Comparison of ENCODE assay signal across 15 mouse cellular contexts in the genomic region with DNA sequence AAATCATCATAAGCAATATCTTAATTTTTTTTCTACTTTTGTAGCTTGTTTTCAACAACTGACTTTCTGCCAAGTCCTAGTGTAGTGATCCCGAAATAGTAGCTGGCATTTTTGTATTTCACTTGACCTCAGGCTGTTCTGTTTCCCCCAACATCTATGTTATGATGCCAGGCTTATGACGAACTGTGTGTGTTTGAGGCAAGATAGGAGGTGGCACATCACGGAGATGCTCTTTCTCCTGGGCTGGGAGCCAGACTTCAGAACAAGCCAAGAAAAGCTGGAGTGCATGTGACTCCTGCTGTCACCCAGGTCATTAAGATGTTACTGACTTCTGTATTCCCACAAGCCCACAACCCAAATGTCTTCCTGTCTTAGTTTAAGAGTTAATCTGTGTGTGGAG.
DNase-seq lines count a peak whose midpoint lies in the region; ATAC-seq and TF ChIP-seq lines count a peak whose summit lies in the region.
"Had no signal": no experiment of that assay in that cellular context is flagged by ENCODE, and none has a peak within 500 bp of the region (broad histone marks: within the 10 kb centered on the region; RNA-seq: fewer than 3 reads in every experiment).

No protein-coding gene starts in this region.

- H3K36me3 ChIP-seq in forebrain, embryonic 14.5 days (ENCODE audit: control insufficient read depth, insufficient read depth, low read length), result no peaks in the 10 kb centered on the region
- H3K36me3 ChIP-seq in forebrain, embryonic 16.5 days (ENCODE audit: control insufficient read depth, insufficient read depth), result no peaks in the 10 kb centered on the region
- H3K36me3 ChIP-seq in kidney, adult 2 months (ENCODE audit: control insufficient read depth, insufficient read depth, low read length), result no peaks in the 10 kb centered on the region
- H3K36me3 ChIP-seq: stomach, embryonic 15.5 days had no signal

- H3K27ac ChIP-seq in forebrain, embryonic 14.5 days (ENCODE audit: low read depth, low read length), result no peak overlapping the region
- no peak overlapping the region for H3K27ac ChIP-seq in forebrain, embryonic 16.5 days (ENCODE audit: low read length)
- H3K27ac ChIP-seq in kidney, adult 2 months (ENCODE audit: insufficient read depth, low read depth, low read length), result no peak overlapping the region
- H3K27ac ChIP-seq: layer of hippocampus, adult 2 months; stomach, embryonic 15.5 days had no signal

- ATAC-seq in forebrain, embryonic 14.5 days, result no peak
- no peak for ATAC-seq in forebrain, embryonic 16.5 days

- no peaks in the 10 kb centered on the region for H3K4me1 ChIP-seq in forebrain, embryonic 14.5 days (ENCODE audit: control insufficient read depth, insufficient read depth, low read length)
- H3K4me1 ChIP-seq in forebrain, embryonic 16.5 days (replicated peaks; ENCODE audit: control insufficient read depth, insufficient read depth, low read length), result peaks cover 6% of the 10 kb centered on the region; the same call in 1 of the 2 replicates
- no peaks in the 10 kb centered on the region for H3K4me1 ChIP-seq in kidney, adult 2 months (ENCODE audit: control insufficient read depth, insufficient read depth, low read length)
- H3K4me1 ChIP-seq: stomach, embryonic 15.5 days had no signal

- no peaks in the 10 kb centered on the region for H3K9me3 ChIP-seq in forebrain, embryonic 14.5 days (replicated peaks; ENCODE audit: control insufficient read depth, low read length)
- no peaks in the 10 kb centered on the region for H3K9me3 ChIP-seq in forebrain, embryonic 16.5 days (ENCODE audit: control insufficient read depth, low read length)
- H3K9me3 ChIP-seq: stomach, embryonic 15.5 days had no signal

- H3K9ac ChIP-seq in forebrain, embryonic 14.5 days (ENCODE audit: low read length), result no peak overlapping the region
- no peak overlapping the region for H3K9ac ChIP-seq in forebrain, embryonic 16.5 days (replicated peaks; ENCODE audit: low read depth, low read length)
- H3K9ac ChIP-seq: stomach, embryonic 15.5 days had no signal

- H3K27me3 ChIP-seq in forebrain, embryonic 14.5 days (replicated peaks; ENCODE audit: control insufficient read depth, insufficient read depth, low read length), result no peaks in the 10 kb centered on the region
- H3K27me3 ChIP-seq in forebrain, embryonic 16.5 days (replicated peaks; ENCODE audit: control insufficient read depth, insufficient read depth, low read length), result no peaks in the 10 kb centered on the region
- no peaks in the 10 kb centered on the region for H3K27me3 ChIP-seq in kidney, adult 2 months (replicated peaks; ENCODE audit: control insufficient read depth, insufficient read depth, low read length)
- H3K27me3 ChIP-seq: stomach, embryonic 15.5 days had no signal

- no peak overlapping the region for H3K4me3 ChIP-seq in forebrain, embryonic 14.5 days (ENCODE audit: low read depth, low read length)
- H3K4me3 ChIP-seq in forebrain, embryonic 16.5 days (replicated peaks; ENCODE audit: low read length), result no peak overlapping the region
- no peak overlapping the region for H3K4me3 ChIP-seq in kidney, adult 2 months (ENCODE audit: insufficient read depth, low read depth, low read length)
- H3K4me3 ChIP-seq: layer of hippocampus, adult 2 months; stomach, embryonic 15.5 days had no signal

- peak; percentile 41 for DNase-seq in forebrain, embryonic 14.5 days (ENCODE audit: low spot score)
- DNase-seq in left cerebral cortex, postnatal 4 days, result peak; percentile 88
- DNase-seq in left cerebral cortex, adult 9 months (ENCODE audit: low spot score in 2 of 2), result no peak
- peak; percentile 24 for DNase-seq in 3T3-L1 (ENCODE audit: low read depth, low spot score)
- peak; percentile 17 to 42 for DNase-seq in heart, adult 9 months (ENCODE audit: low spot score in 2 of 2)
- no peak for DNase-seq in kidney, adult 11 months
- DNase-seq in kidney, adult 2 months, result no peak
- DNase-seq: adrenal gland, adult 2 months; cerebellum, adult 9-10 months; gastrocnemius, postnatal 14 days; lung, adult 18-20 months; spleen, adult 18-20 months had no signal

- no peak for TF ChIP-seq POLR2A in kidney, adult 2 months (IDR thresholded peaks at IDR 0.05; ENCODE audit: low read depth, low read length)

- intact Hi-C loops in left cerebral cortex, postnatal 4 days (cut with DNase I), result no loop called here

- WGBS in forebrain, embryonic 14.5 days, result 57% methylated on average over 3 of the region's 3 CpGs
- 45% methylated on average over 3 of the region's 3 CpGs for WGBS in forebrain, embryonic 16.5 days
- WGBS in kidney, adult 2 months, result 49% methylated on average over 3 of the region's 3 CpGs

- TF ChIP-seq CTCF in kidney, adult 2 months (conservative IDR thresholded peaks at IDR 0.05; ENCODE audit: insufficient read depth, insufficient read length, low read depth, low read length), result no peak

- no peak overlapping the region for H3K4me2 ChIP-seq in forebrain, embryonic 14.5 days (ENCODE audit: low read length)
- H3K4me2 ChIP-seq in forebrain, embryonic 16.5 days (ENCODE audit: low read length), result no peak overlapping the region
- H3K4me2 ChIP-seq: stomach, embryonic 15.5 days had no signal

Comparison
In these comparisons a context has a peak if more than half of its experiments do, and no peak if none do; other contexts are left out.
1. DNase-seq: peak in forebrain, embryonic 14.5 days (single experiment), left cerebral cortex, postnatal 4 days (single experiment), 3T3-L1 (single experiment) and heart, adult 9 months (2 of 2); none in left cerebral cortex, adult 9 months (0 of 2), kidney, adult 11 months (single experiment) and kidney, adult 2 months (single experiment).